Mouse (Mus musculus) olfactory bulb, adult 2 months (tissue): Measurements from ENCODE around the gene Gnptg.

ENCODE experiments used
- CTCF ChIP-seq: fragments of 200-500 bp; IDR thresholded peaks from 2 replicates; pipeline ENCODE4 v1.5.1; 2012; ENCODE audit warnings: low read depth, mild to moderate bottlenecking, low read length, moderate library complexity; ENCODE audit not compliant: insufficient read depth
- POLR2A ChIP-seq: fragments of 200-500 bp; IDR thresholded peaks from 2 replicates; pipeline ENCODE4 v1.6.1; 2012; ENCODE audit warnings: mild to moderate bottlenecking, low read depth, low read length, moderate library complexity; ENCODE audit not compliant: insufficient read depth

- TF ChIP-seq POLR2A (no peak), CTCF (no peak)
Observed at GRCm38 (mm10) chr17:25250181-25250835, 10.4 kb upstream of the Gnptg start.
